Mouse (Mus musculus) urinary bladder, postnatal 36 days (tissue): ENCODE results near the gene Gm7138.
"Not testable (repeated sequence)": the region's sequence is repeated elsewhere in the genome, so short reads cannot be mapped to it uniquely, and the experiment has no call there.

Experiments used
- DNase-seq, 2 experiments: peaks; one replicate each; pipeline ENCODE4 v3.0.0; 2022; ENCODE audit warnings: low spot score in 2 of 2, mixed read lengths in 1 of 2

Gene Gm7138

GRCm38 (mm10) chr10:77750686-77751085 lies 26.1 kb downstream of the Gm7138 start:
- not testable (repeated sequence) for DNase-seq

GRCm38 (mm10) chr10:77741924-77742688 lies 34.6 kb downstream of the Gm7138 start, which contains the start of gene Gm18596:
Gene Gm18596 (minus strand): TSS chr10:77742638.
- not testable (repeated sequence) for DNase-seq

GRCm38 (mm10) chr10:77738929-77739328 lies 37.8 kb downstream of the Gm7138 start:
- no peak for DNase-seq

GRCm38 (mm10) chr10:77735928-77736327 lies 40.8 kb downstream of the Gm7138 start:
- no peak for DNase-seq

- no peak for DNase-seq
These were observed 47.5 kb downstream of the Gm7138 start for GRCm38 (mm10) chr10:77729241-77729640.

GRCm38 (mm10) chr10:77728280-77728679 lies 48.5 kb downstream of the Gm7138 start:
- no peak for DNase-seq
